Mouse (Mus musculus) embryo, embryonic 11.5 days (tissue): ENCODE results near the gene Adamts14.

Source experiments
- DNase-seq: peaks from one replicate; pipeline ENCODE4 v3.0.0-alpha.2; 2012; ENCODE audit warnings: low read depth, low spot score

Adamts14 gene

DNA sequence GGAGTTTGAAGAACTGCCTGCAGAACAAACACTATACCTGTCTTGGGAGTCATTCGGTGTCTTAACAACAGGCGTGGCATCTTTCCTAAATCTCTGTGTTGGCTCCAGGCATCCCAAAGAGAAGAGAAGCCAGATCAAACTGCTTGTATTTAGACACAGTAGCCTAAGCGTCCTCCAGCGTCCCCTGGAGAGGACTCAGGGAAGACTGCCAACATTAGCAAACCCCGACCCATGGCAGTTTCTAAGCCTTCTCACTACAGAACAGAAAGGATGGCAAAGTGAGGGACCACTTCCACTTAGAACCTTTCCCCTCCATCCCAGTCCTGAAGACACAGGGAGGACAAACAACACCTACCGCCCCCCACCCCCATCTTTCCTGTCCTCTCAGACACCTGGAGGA, 93.3 kb downstream of the Adamts14 start:
- DNase-seq, result no peak

GRCm38 (mm10) chr10:61178687-61179086, 94.6 kb downstream of the Adamts14 start:
- DNase-seq, result no peak

- DNase-seq, result no peak
Measured at GRCm38 (mm10) chr10:61177751-61178150, 95.5 kb downstream of the Adamts14 start.

DNA sequence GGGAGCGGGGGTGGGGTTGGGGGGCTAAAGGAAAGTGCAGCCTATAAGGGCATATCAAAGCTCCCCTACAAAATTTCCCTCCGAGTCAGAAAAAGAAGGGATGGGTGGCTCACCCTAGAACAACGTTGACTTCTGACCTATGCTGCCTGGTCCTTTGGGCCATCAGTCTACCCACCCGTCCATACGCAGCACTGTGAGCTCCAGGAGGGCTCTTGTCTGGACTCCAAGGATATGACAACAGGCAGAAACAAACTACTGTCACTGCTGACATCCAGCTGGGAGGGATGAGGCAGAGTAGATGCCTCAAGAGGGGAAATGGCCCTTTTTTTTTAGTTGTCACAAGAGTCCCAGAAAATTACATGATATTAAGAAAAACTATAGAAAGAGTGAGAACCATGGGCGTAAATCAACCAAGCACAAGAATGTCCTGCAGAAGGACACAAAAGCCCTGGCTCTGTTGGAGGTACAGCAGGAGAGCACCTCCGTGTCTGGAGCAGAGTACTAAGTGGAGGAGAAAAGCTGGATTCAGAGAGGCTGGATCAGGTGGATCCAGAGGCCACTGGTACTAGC, 96.9 kb downstream of the Adamts14 start:
- no peak for DNase-seq

DNA sequence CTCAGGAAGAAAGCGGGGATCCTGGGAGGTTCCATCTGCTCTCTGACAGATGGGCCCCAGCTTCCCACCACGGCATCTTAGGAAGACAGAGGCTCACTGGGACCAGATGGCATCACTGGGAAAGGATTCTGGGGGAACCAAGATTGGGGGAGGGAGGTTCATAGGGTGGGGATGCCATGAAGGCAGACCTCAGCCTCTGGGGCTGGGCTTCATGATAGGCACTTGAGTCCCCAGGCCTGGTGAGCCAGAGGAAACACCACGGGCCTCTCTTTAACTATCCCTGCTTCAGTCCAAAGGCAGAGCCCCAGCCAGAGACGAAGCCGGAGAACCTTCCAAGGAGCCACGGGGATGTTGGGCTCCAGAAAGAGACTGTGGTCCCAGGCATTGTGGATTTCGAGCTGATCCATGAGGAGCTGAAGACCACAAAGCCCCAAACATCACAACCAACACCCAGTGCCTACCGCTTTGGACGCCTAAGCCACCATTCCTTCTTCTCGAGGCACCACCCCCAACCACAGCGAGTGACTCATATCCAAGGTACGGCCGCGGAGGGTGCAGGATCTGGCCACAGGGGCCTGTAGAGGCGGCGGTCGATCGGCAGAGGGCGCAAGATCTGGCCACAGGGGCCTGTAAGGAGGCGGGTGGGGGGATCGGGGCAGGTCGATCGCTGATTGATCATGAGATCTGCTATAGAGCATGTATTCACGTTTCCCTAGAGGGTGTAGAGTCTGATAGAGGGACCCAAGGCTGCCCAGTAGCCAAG, 97.6 kb downstream of the Adamts14 start:
- DNase-seq, result peak; percentile 16

- DNase-seq, result no peak
Measured at GRCm38 (mm10) chr10:61174711-61175441, 98.4 kb downstream of the Adamts14 start.

- no peak for DNase-seq
Measured at GRCm38 (mm10) chr10:61172496-61172895, 100.7 kb downstream of the Adamts14 start.

DNA sequence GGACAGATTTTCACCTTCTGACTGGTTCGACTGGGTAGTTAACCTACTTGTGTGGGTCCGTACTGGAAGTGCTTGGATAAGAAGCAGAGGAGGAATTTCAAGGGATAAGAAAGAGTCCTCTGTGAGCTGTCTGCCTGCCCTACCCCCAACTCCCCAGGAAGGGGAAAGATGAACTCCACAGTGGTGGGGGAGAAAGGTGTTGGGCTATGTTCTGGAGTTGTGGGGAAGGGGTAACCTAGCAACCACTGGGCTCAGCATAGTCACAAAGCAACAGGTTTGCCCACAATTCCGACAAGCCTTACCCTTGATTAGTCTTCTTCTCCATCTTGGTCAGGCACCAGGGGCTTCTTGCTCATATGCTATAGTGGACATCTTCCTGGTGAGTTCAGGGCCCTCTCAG, 101.6 kb downstream of the Adamts14 start, which contains the start of gene Tbata:
Tbata (plus strand) TSS at position 301 of the 400 bp plus-strand sequence.
- DNase-seq, result no peak

DNA sequence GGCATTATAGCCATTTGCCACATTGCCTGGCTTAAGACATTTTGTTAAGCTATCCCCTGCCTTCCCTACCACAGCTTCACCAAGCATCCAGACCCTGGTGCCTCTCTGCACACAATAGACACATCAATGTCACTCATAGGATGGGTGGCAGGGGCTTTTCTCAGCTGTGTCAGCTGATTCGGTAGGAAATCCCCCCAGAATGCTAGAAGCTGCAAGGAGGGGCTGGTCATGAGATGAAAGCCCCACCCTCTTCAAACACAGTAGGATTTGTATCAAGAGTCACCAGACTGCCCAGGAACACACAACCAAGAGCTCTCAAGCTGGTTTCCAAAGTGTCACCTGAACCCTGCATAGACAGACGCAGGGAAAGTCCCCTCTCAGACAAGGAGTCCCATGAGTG, 104.8 kb downstream of the Adamts14 start:
- DNase-seq, result no peak

GRCm38 (mm10) chr10:61167333-61168096, 105.7 kb downstream of the Adamts14 start:
- DNase-seq, result no peak

GRCm38 (mm10) chr10:61162366-61162765, 110.9 kb downstream of the Adamts14 start:
- DNase-seq, result no peak

- DNase-seq, result no peak
Measured at GRCm38 (mm10) chr10:61160671-61161070, 112.6 kb downstream of the Adamts14 start.

DNA sequence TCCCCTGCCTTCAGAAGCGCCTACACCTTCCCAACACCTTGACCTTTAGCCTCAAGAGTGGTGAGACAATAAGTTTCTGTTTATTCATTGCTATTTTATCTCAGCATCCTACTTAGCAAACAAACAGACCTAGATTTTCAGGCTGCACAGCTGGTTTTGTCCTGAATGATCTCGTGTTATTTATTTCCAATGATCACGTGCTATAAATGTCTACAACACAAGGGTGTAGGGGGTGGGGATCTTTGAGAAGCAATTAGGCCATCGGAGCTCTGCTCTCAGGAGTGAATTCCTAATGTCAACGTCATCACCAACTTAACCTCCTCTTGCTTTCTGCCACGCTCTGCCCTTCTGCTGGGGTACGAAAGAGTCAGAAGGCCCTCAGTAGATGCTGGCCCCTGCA, 113.1 kb downstream of the Adamts14 start:
- DNase-seq, result no peak

- no peak for DNase-seq
Measured at GRCm38 (mm10) chr10:61158594-61158993, 114.6 kb downstream of the Adamts14 start.

GRCm38 (mm10) chr10:61156453-61156852, 116.8 kb downstream of the Adamts14 start:
- DNase-seq, result no peak

DNA sequence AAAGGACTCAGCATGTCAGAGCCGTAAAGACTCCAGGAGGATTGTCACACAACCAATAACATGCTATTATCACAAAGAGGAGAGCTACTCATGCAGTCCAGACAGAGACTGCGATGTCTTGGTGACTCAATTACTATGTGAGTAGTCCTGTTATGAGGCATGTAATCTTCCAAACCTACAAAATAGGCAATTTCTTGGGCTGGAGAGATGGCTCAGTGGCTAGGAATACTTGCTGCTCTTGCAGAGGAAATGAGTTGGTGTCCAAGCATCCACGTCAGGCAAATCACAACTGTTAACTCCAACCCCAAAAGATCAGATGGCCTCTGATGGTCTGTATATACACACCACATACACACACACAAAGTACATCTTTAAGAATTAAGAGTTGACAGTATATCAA, 117.6 kb downstream of the Adamts14 start:
- no peak for DNase-seq

DNA sequence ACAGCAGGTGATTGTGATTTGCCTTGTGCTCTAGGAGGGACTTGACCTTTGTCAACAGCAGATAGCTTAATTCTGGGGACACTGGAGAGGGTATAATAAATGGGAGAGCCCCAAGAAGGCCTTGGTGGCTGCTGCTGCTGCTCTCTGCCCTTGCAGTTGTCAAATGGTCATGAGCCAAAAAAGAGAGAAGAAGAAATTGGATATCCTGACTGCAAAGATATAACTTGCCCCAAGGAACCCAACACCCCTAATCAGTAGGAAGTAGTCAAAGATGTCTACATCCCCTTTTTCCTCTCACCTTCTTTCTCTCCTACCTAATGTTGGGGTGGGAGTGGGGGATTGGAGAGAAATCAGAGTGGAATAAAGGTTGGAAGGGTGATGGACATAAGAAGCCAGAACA, 121.1 kb downstream of the Adamts14 start:
- DNase-seq, result no peak

GRCm38 (mm10) chr10:61150616-61151015, 122.6 kb downstream of the Adamts14 start:
- no peak for DNase-seq

GRCm38 (mm10) chr10:61149476-61149875, 123.8 kb downstream of the Adamts14 start:
- no peak for DNase-seq

DNA sequence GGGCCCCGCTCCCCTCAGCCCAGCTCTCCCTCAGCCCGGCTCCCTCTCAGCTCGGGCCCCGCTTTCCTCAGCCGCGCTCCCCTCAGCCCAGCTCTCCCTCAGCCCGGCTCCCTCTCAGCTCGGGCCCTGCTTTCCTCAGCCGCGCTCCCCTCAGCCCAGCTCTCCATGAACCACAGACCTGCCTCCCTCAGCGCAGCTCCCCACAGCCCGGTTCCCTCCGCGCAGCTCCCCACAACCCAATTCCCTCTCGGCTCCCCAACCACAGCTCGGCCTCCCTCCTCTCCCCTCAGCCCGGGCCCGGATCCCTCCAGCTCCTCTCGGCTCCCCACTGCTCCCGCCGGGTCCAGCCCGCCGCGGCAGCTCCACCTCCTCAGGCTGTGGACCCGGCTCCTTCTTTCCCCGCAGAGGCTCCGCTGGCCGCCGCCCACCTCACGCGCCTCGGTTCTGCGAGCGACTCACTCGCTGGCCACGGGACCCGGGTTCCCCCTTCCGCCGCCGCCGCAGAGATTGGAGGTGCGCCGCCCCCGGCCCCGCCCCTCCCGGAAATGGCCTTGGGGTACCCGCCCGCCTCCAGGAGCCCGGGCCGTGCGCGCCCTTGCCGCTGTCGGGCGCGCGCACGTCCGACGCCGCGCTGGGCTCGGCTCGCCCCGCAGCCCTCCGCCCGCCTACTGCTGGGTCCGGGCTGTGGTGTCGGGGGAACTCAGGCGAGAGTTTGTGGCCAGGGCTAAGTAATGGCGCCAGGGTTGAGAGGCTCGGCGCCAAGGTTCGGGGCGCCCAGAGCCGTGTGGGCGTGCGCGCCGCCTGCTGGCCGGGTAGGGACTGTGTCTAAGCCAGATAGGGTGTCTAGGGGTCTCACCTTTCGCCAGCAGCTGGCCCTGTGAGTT, 125.8 kb downstream of the Adamts14 start, which contains the start of gene Sgpl1:
Sgpl1 (minus strand) TSS at position 547 of the 884 bp plus-strand sequence.
- peak; percentile 85 for DNase-seq
